Mouse (Mus musculus) E14TG2a.4 (cell line): ENCODE data around the gene Slc16a12.

ENCODE experiments used
- CTCF ChIP-seq: conservative IDR thresholded peaks from 2 replicates; pipeline ENCODE4 v1.5.1; 2014; ENCODE audit warnings: low read length
- POU5F1 ChIP-seq: IDR thresholded peaks from 2 replicates; pipeline ENCODE4 v1.6.1; 2014; ENCODE audit warnings: low read length, borderline replicate concordance

- no peak for TF ChIP-seq CTCF
- no peak for TF ChIP-seq POU5F1
Observed at GRCm38 (mm10) chr19:34650997-34651396, 96.1 kb downstream of the Slc16a12 start.
